Mouse (Mus musculus) kidney, embryonic 15.5 days (tissue): ENCODE data around the gene Tnn. TPM values are rescaled to one million over a fixed set of nuclear protein-coding genes. Genes with fewer than 3 reads are reported as not detected.

Experiments
- ATAC-seq: fragments of 200-750 bp; cut with Nextera tagmentation; replicated peaks from 2 replicates; pipeline ENCODE4 v1.8.0; 2017; ENCODE audit warnings: moderate TSS enrichment; ENCODE audit not compliant: low FRiP score
- H3K27ac ChIP-seq: fragments of 300-500 bp; sonication (generic); 2 replicates; pipeline ENCODE4 v1.5.1; 2015; ENCODE audit warnings: mild to moderate bottlenecking, inconsistent platforms
- H3K27me3 ChIP-seq: fragments of 300-500 bp; sonication (generic); 2 replicates; pipeline ENCODE4 v1.6.1; 2015; ENCODE audit warnings: inconsistent platforms
- H3K36me3 ChIP-seq: fragments of 300-500 bp; sonication (generic); 2 replicates; pipeline ENCODE4 v1.6.1; 2015; ENCODE audit warnings: inconsistent platforms
- H3K4me1 ChIP-seq: fragments of 300-500 bp; sonication (generic); 2 replicates; pipeline ENCODE4 v1.6.1; 2015; ENCODE audit warnings: inconsistent platforms
- H3K4me2 ChIP-seq: fragments of 300-500 bp; sonication (generic); 2 replicates; pipeline ENCODE4 v1.6.1; 2015; ENCODE audit warnings: moderate library complexity, mild to moderate bottlenecking, inconsistent platforms
- H3K4me3 ChIP-seq: fragments of 300-500 bp; sonication (generic); replicated peaks from 2 replicates; pipeline ENCODE4 v1.5.1; 2015; ENCODE audit warnings: mild to moderate bottlenecking, inconsistent platforms
- H3K9ac ChIP-seq: fragments of 300-500 bp; sonication (generic); 2 replicates; pipeline ENCODE4 v1.6.1; 2015; ENCODE audit warnings: mild to moderate bottlenecking, inconsistent platforms
- H3K9me3 ChIP-seq: fragments of 300-500 bp; sonication (generic); replicated peaks from 2 replicates; pipeline ENCODE4 v1.6.1; 2016; ENCODE audit warnings: inconsistent platforms
- WGBS: fragments of 180-500 bp; shearing (Covaris S2); methylation state at CpG from one replicate; pipeline ENCODE4 v1.1.7; 2015; ENCODE audit warnings: mixed read lengths; 5-methylcytosine and 5-hydroxymethylcytosine counted together
- polyA plus RNA-seq: library from polyadenylated mRNA; unstranded; fragments of >200 nt; fragmentation: Nextera tagmentation; extraction: Ambion mirVana; gene quantifications from 2 replicates; pipeline ENCODE4 v1.2.1, GENCODE M21; 2015

The Tnn gene
- polyA plus RNA-seq, 1 experiment from 2014 or later: 0.81 TPM

GRCm38 (mm10) chr1:160144343-160144742 lies 9.0 kb downstream of the Tnn start:
- Histone ChIP-seq H3K4me3 (no peak overlapping the region), H3K27me3 (no peaks in the 10 kb centered on the region), H3K9me3 (no peaks in the 10 kb centered on the region), H3K4me1 (peaks cover 7% of the 10 kb centered on the region; the same call in 1 of the 2 replicates), H3K4me2 (no peak overlapping the region), H3K36me3 (no peaks in the 10 kb centered on the region), H3K9ac (no peak overlapping the region), H3K27ac (no peak overlapping the region)
- ATAC-seq: no peak
- WGBS: 78% methylated on average over 7 of the region's 7 CpGs

DNA sequence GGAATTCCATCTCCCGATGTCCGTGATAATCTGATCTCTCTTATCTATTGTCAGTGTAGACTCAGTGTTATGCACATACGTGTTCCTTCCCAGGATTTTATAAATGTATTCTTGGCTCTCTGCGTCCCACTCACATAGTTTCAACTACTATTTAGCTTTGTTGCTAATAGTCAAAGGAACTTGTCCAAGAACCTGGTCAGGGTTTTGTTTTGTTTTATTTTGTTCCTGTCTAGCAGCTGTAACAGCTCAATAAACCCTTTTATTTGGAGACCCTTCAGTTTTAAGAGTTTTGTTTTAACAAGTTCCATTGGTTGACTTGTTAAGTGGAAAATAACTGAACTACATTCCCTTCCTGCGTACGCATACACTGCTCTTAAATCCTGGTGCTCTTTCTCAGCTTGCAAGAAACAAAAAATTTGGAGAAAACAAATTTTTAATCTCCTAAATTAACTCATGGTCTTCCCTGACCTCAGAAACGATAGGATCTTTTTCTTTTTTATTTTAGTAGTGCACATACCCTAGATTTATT lies 17.0 kb downstream of the Tnn start:
- Histone ChIP-seq H3K27me3 (no peaks in the 10 kb centered on the region), H3K4me1 (peaks cover 9% of the 10 kb centered on the region; the same call in 1 of the 2 replicates), H3K9me3 (no peaks in the 10 kb centered on the region), H3K36me3 (no peaks in the 10 kb centered on the region), H3K27ac (peak overlapping the region; percentile 28; the same call in 1 of the 2 replicates), H3K4me2 (no peak overlapping the region), H3K9ac (no peak overlapping the region), H3K4me3 (no peak overlapping the region)
- WGBS: 44% methylated on average over 7 of the region's 7 CpGs
- peak; percentile 62; the same call in 1 of the 2 replicates for ATAC-seq

GRCm38 (mm10) chr1:160133464-160134079 lies 19.8 kb downstream of the Tnn start:
- H3K4me2 ChIP-seq: no peak overlapping the region
- H3K27me3 ChIP-seq: no peaks in the 10 kb centered on the region
- no peak overlapping the region for H3K4me3 ChIP-seq
- peaks cover 9% of the 10 kb centered on the region; the same call in 1 of the 2 replicates for H3K4me1 ChIP-seq
- no peak overlapping the region for H3K9ac ChIP-seq
- H3K9me3 ChIP-seq: no peaks in the 10 kb centered on the region
- no peak for ATAC-seq
- WGBS: 65% methylated on average over 4 of the region's 4 CpGs
- H3K36me3 ChIP-seq: no peaks in the 10 kb centered on the region
- H3K27ac ChIP-seq: no peak overlapping the region

DNA sequence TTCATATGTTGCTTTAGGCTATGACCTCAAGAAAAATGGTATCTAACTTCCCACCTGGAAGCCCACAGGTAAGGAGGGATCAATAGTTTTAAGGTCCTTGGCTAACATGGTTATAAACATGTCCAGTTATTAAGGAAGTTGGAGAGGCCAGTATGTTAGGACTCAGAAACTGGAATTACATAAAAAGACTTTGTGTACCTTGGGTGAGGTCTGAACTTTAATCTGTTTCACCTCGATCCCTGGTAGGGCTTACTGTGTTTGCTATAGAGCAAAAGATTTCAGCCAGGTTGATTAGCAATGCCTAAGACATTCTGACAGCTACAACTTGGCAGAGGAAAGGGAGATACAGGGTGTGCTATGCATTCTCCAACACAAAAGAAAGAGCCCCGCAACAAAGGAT lies 29.4 kb downstream of the Tnn start:
- no peak overlapping the region for H3K4me2 ChIP-seq
- ATAC-seq: no peak
- no peaks in the 10 kb centered on the region for H3K36me3 ChIP-seq
- 86% methylated on average over 2 of the region's 2 CpGs for WGBS
- H3K27me3 ChIP-seq: no peaks in the 10 kb centered on the region
- no peak overlapping the region for H3K27ac ChIP-seq
- H3K4me1 ChIP-seq: no peaks in the 10 kb centered on the region
- no peak overlapping the region for H3K4me3 ChIP-seq
- no peaks in the 10 kb centered on the region for H3K9me3 ChIP-seq
- no peak overlapping the region for H3K9ac ChIP-seq

DNA sequence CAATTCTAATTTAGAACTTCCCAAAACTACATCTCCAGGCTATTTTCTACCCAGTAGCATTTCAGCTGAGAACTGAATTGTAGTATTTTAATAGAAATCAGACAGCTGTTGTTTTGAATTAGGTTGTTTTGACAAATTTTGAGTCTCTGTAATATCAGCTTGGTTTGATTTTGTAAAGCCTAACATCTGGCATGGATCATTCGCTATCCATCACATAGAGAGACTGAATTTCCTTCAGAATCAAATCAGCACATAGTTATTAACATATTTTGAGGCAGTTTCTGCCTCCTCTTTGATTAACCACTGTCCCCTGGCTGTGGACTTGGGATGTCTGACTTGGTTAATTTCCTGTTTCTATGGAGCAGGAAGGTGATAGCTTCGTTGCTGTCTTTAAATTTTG lies 44.8 kb downstream of the Tnn start:
- H3K27ac ChIP-seq: no peak overlapping the region
- WGBS: 67% methylated on average over 2 of the region's 2 CpGs
- H3K9ac ChIP-seq: no peak overlapping the region
- H3K4me2 ChIP-seq: no peak overlapping the region
- no peaks in the 10 kb centered on the region for H3K4me1 ChIP-seq
- ATAC-seq: no peak
- no peaks in the 10 kb centered on the region for H3K27me3 ChIP-seq
- H3K9me3 ChIP-seq: no peaks in the 10 kb centered on the region
- H3K4me3 ChIP-seq: no peak overlapping the region
- H3K36me3 ChIP-seq: no peaks in the 10 kb centered on the region

DNA sequence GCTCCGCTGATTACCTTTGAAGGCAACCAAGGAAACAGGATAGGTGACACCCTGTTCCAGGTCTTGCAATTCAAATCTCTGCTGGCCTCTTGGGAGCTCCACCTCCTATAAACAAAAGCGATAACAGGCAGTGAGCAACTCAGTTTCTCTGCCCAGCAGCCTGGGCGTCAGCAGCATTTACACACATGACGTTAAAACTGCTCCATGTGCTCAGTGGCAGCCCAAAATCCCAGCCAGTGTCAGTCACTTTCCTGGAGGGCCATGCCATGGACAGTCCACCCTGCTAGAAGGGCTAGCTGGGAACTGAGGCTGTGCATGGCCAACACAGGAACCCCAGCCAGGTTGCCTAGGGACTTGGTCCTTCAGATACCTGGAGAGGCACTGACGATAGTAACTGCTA lies 48.0 kb downstream of the Tnn start:
- Histone ChIP-seq H3K27ac (no peak overlapping the region), H3K4me2 (no peak overlapping the region), H3K4me1 (no peaks in the 10 kb centered on the region), H3K9ac (no peak overlapping the region), H3K9me3 (no peaks in the 10 kb centered on the region), H3K27me3 (no peaks in the 10 kb centered on the region), H3K36me3 (no peaks in the 10 kb centered on the region), H3K4me3 (no peak overlapping the region)
- ATAC-seq: no peak
- 88% methylated on average over 5 of the region's 5 CpGs for WGBS

GRCm38 (mm10) chr1:160100996-160101395 lies 52.4 kb downstream of the Tnn start:
- no peak for ATAC-seq
- H3K36me3 ChIP-seq: no peaks in the 10 kb centered on the region
- no peaks in the 10 kb centered on the region for H3K4me1 ChIP-seq
- no peak overlapping the region for H3K4me3 ChIP-seq
- H3K4me2 ChIP-seq: no peak overlapping the region
- H3K9ac ChIP-seq: no peak overlapping the region
- no peaks in the 10 kb centered on the region for H3K9me3 ChIP-seq
- no peaks in the 10 kb centered on the region for H3K27me3 ChIP-seq
- no peak overlapping the region for H3K27ac ChIP-seq
- WGBS: 65% methylated on average over 5 of the region's 5 CpGs

GRCm38 (mm10) chr1:160099659-160100302 lies 53.6 kb downstream of the Tnn start:
- H3K4me2 ChIP-seq: no peak overlapping the region
- 91% methylated on average over 5 of the region's 5 CpGs for WGBS
- no peak overlapping the region for H3K9ac ChIP-seq
- H3K4me3 ChIP-seq: no peak overlapping the region
- no peak overlapping the region for H3K27ac ChIP-seq
- H3K9me3 ChIP-seq: no peaks in the 10 kb centered on the region
- ATAC-seq: no peak
- H3K36me3 ChIP-seq: no peaks in the 10 kb centered on the region
- H3K27me3 ChIP-seq: no peaks in the 10 kb centered on the region
- H3K4me1 ChIP-seq: no peaks in the 10 kb centered on the region

DNA sequence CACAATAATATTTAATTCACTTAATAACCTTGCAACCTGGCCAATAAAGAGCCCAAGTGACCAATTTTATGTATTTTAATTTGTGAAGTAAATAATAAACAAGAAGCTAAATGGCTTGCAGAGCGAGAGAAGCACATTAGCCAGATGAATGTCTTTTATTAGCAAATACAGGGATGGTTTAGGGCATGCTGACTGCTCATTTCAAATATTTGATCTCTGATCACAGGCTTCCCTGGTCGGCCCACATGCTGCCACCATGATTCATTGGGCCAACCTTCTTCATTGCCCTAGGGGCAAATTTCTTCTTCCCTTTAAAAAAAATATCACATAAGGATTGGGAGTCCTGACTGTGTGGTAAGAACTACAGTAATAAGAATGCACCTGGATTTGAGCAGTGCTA lies 66.7 kb downstream of the Tnn start:
- Histone ChIP-seq H3K4me2 (no peak overlapping the region), H3K4me3 (no peak overlapping the region), H3K9ac (no peak overlapping the region), H3K4me1 (no peaks in the 10 kb centered on the region), H3K36me3 (no peaks in the 10 kb centered on the region), H3K27me3 (no peaks in the 10 kb centered on the region; the same call in 1 of the 2 replicates), H3K9me3 (no peaks in the 10 kb centered on the region), H3K27ac (no peak overlapping the region)
- no peak for ATAC-seq
- 73% methylated on average over 2 of the region's 2 CpGs for WGBS

- WGBS: 92% methylated on average over 1 of the region's 1 CpGs
- H3K4me3 ChIP-seq: no peak overlapping the region
- H3K4me1 ChIP-seq: no peaks in the 10 kb centered on the region
- H3K9ac ChIP-seq: no peak overlapping the region
- peak; percentile 75 for ATAC-seq
- H3K9me3 ChIP-seq: no peaks in the 10 kb centered on the region
- no peaks in the 10 kb centered on the region for H3K36me3 ChIP-seq
- no peak overlapping the region for H3K27ac ChIP-seq
- H3K27me3 ChIP-seq: no peaks in the 10 kb centered on the region; the same call in 1 of the 2 replicates
- no peak overlapping the region for H3K4me2 ChIP-seq
Measured at GRCm38 (mm10) chr1:160084239-160084638, 69.1 kb downstream of the Tnn start.

DNA sequence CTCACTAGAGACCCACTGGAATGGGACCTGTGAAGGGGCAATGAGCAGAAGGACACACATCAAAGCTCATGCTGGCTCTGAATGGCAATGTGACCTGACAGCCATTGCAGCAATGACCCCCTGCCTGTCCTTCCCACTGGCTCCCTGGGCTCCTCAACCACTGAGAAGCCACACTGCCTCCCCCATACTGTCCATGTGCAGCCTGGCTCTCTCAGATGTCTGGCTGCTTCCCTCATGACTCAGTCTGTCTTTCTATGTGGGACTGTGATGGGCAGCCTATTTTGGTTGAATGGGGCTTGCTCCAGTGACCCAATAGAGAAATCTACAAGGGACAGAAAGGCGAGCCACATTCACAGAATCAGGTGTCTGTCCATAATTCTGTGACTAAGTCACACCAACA lies 70.7 kb downstream of the Tnn start:
- Histone ChIP-seq H3K9ac (no peak overlapping the region), H3K4me3 (no peak overlapping the region), H3K27me3 (no peaks in the 10 kb centered on the region; the same call in 1 of the 2 replicates), H3K27ac (no peak overlapping the region), H3K36me3 (no peaks in the 10 kb centered on the region), H3K9me3 (no peaks in the 10 kb centered on the region), H3K4me2 (no peak overlapping the region), H3K4me1 (no peaks in the 10 kb centered on the region)
- no peak for ATAC-seq
- WGBS: 90% methylated on average over 1 of the region's 1 CpGs

GRCm38 (mm10) chr1:160080800-160081436 lies 72.5 kb downstream of the Tnn start:
- Histone ChIP-seq H3K27me3 (no peaks in the 10 kb centered on the region; the same call in 1 of the 2 replicates), H3K4me1 (no peaks in the 10 kb centered on the region), H3K9me3 (no peaks in the 10 kb centered on the region), H3K4me2 (no peak overlapping the region), H3K4me3 (no peak overlapping the region), H3K27ac (no peak overlapping the region), H3K9ac (no peak overlapping the region), H3K36me3 (no peaks in the 10 kb centered on the region)
- WGBS: 30% methylated on average over 2 of the region's 2 CpGs
- peak; percentile 47; the same call in 1 of the 2 replicates for ATAC-seq
